Mouse (Mus musculus) CD4-positive, CD25-positive, alpha-beta regulatory T cell, adult 4 months (primary cell): ENCODE results near the gene Serpinb9c. TPM values are rescaled to one million over a fixed set of nuclear protein-coding genes. Genes with fewer than 3 reads are reported as not detected.
"Not testable (repeated sequence)": the region's sequence is repeated elsewhere in the genome, so short reads cannot be mapped to it uniquely, and the experiment has no call there.

Experiments
- ATAC-seq: one replicate; pipeline ENCODE4 v1.8.0; 2017
- polyA plus RNA-seq, 2 experiments: library from polyadenylated mRNA; unstranded; fragments of 100-300 nt; shearing (Covaris generic); gene quantifications; one replicate each; pipeline ENCODE4 v1.2.1; 2017

Gene Serpinb9c
- polyA plus RNA-seq, result not detected

DNA sequence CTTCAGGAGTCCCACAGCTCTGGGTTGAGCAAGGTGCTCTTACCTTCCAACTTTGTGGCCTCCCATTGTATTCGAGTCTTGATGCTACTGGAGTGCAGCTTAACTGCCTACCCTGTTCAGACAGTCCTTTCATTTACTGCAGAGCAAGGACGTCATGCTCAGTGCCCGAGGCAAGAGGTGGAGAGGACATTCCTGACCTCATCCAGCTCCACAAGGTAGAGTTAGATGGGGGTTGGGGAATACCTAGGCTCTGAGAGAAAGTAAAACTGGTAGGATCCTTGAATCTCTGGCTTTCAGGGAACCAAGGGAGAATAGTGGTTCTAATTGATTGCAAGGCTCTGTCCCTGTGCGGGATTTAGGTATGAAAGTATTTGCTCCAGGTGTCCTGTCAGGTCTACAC, at the start of gene Serpinb9c:
Serpinb9c (minus strand) TSS at position 101 of the 400 bp plus-strand sequence.
- ATAC-seq, result no peak

GRCm38 (mm10) chr13:33199740-33200139, 40.2 kb upstream of the Serpinb9c start:
- ATAC-seq, result no peak

DNA sequence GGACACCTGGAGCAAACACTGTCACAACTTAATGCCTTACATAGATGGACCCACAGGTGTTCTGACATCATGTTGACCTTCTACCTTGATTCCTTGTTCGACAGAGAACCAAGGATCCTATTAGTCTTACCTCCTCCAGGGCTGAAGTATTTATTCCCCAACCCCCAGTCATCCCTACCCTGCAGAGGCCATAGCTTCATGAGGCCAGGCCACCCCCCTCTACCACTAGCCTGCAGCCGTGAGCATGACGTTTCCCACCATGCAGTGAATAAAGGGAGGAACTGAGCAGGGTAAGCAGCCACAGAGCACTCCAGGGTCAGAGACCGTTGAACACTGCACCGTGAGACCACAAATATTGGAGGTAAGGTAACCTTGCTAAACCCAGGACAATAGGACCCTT, 33.1 kb upstream of the Serpinb9c start, which contains the start of gene Serpinb9d:
Serpinb9d (plus strand) TSS at position 301 of the 400 bp plus-strand sequence.
- no peak for ATAC-seq

DNA sequence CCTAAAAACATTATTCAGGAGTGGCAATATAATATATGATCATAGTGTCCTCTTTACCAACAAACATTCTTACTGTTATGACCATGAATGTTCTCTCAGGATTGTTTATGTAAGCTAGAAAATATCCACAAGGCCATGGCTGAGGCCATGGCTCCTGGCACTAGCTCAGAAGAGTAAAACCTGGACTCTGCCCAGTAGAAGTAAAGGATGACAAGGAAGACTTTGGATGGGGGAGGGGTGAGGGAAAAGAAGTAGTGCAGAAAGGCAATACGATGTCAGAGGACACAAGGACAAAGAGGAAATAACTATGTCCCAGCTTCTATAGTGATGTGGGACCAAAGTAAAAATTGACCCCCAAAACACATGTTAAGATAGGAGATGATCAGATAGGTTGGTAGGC, 30.9 kb upstream of the Serpinb9c start:
- not testable (repeated sequence) for ATAC-seq

DNA sequence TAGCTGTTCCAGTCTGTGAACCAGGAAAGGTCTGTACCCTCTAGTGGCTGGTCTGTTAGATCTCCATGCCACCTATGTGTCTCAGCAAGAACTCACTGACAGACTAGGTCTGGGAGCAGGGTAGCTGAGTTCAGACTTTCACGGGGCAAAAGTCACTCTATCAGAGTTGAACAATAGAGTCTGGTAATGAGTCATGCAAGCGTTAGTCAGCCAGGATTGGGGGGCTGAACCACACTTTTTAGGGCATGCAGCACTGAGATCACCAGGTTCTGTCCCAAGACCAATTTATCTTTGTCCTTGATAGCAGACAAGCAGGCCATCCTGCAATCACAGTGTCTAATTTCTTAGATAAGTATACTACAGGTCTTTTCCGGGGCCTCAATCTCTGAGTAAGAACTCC, 18.1 kb downstream of the Serpinb9c start:
- no peak for ATAC-seq

DNA sequence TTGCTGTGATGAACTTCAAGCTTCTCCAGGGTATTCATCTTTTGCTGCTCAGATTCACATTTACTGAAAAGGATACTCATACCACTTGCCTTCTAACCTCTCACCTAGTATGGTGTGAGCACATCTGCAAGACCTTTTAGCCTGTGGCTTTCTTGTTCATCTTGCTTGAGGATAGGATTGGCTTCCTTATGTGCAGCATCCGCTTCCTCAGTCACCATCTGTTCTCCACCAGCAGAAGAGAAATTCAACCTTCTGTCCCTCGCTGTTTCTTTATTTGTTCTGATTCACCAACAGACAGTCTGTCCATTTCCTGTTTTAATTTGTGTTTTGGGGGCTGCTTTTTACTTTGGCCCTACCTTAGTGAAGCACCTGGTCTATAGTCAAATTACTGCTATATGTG, 21.8 kb downstream of the Serpinb9c start:
- ATAC-seq, result no peak

DNA sequence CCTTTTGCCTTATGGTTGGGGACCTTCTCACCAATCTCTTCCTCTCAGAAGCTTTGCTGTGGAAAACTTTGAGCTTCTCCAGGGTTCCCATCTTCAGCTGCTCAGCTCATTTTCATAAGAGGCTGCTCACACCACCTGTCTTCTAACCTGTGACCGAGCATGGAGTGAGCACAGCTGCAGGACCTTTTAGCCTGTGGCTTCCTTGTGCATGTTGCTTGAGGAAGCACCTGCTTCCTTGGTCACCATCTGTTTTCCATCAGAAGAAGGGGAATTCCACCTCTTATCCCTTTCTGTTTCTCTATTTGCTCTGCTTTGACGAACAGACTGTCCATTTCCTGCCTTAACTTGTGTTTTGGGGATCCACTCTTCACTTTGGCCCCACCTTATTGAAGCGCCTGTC, 46.5 kb downstream of the Serpinb9c start:
- no peak for ATAC-seq

GRCm38 (mm10) chr13:33105626-33106025, 53.9 kb downstream of the Serpinb9c start:
- no peak for ATAC-seq

Other genes starting within 250 kb of the Serpinb9c start
- gene Serpinb6b, start 194.5 kb downstream of the Serpinb9c start, polyA plus RNA-seq, result 10 to 100 TPM; 29.2 to 38.8 TPM
- gene Serpinb9, start 156.5 kb downstream of the Serpinb9c start, polyA plus RNA-seq, result 10 to 100 TPM; 21.9 to 23.4 TPM
- gene Serpinb9b, start 132.3 kb downstream of the Serpinb9c start, polyA plus RNA-seq, result under 1 TPM in 1 of 2 experiments, not detected in 1; 0.42 TPM
- not detected for gene Serpinb1b, start 81.2 kb downstream of the Serpinb9c start, polyA plus RNA-seq
- not detected for gene Serpinb9d, start 33.2 kb upstream of the Serpinb9c start, polyA plus RNA-seq
- not detected for gene Serpinb9e, start 89.9 kb upstream of the Serpinb9c start, polyA plus RNA-seq
- not detected for gene Serpinb9f, start 164.3 kb upstream of the Serpinb9c start, polyA plus RNA-seq
- gene Gm11397, start 236.0 kb upstream of the Serpinb9c start, polyA plus RNA-seq, result not detected